Mouse (Mus musculus) lung, embryonic 15.5 days (tissue): ENCODE measurements around the gene Trim7. TPM values are rescaled to one million over a fixed set of nuclear protein-coding genes. Genes with fewer than 3 reads are reported as not detected.
"Not testable (repeated sequence)": the region's sequence is repeated elsewhere in the genome, so short reads cannot be mapped to it uniquely, and the experiment has no call there.

Experiments used
- ATAC-seq: fragments of 200-750 bp; cut with Nextera tagmentation; 2 replicates; pipeline ENCODE4 v1.8.0; 2017; ENCODE audit warnings: moderate number of reproducible peaks, borderline replicate concordance; ENCODE audit not compliant: low FRiP score, low TSS enrichment; ENCODE audit errors: extremely low read depth
- H3K27ac ChIP-seq: fragments of 300-500 bp; sonication (generic); 2 replicates; pipeline ENCODE4 v1.5.1; 2015; ENCODE audit warnings: moderate library complexity, mild to moderate bottlenecking, inconsistent platforms
- H3K27me3 ChIP-seq: fragments of 300-500 bp; sonication (generic); 2 replicates; pipeline ENCODE4 v1.6.1; 2015; ENCODE audit warnings: inconsistent platforms
- H3K36me3 ChIP-seq: fragments of 300-500 bp; sonication (generic); 2 replicates; pipeline ENCODE4 v1.6.1; 2015; ENCODE audit warnings: inconsistent platforms
- H3K4me1 ChIP-seq: fragments of 300-500 bp; sonication (generic); 2 replicates; pipeline ENCODE4 v1.6.1; 2015; ENCODE audit warnings: inconsistent platforms
- H3K4me2 ChIP-seq: fragments of 300-500 bp; sonication (generic); 2 replicates; pipeline ENCODE4 v1.6.1; 2015; ENCODE audit warnings: inconsistent platforms, mild to moderate bottlenecking, moderate library complexity
- H3K4me3 ChIP-seq: fragments of 300-500 bp; sonication (generic); 2 replicates; pipeline ENCODE4 v1.5.1; 2015; ENCODE audit warnings: mild to moderate bottlenecking, inconsistent platforms
- H3K9ac ChIP-seq: fragments of 300-500 bp; sonication (generic); 2 replicates; pipeline ENCODE4 v1.6.1; 2015; ENCODE audit warnings: inconsistent platforms
- H3K9me3 ChIP-seq: fragments of 300-500 bp; sonication (generic); 2 replicates; pipeline ENCODE4 v1.6.1; 2016; ENCODE audit warnings: inconsistent platforms
- WGBS: fragments of 180-500 bp; shearing (Covaris S2); methylation state at CpG from one replicate; pipeline ENCODE4 v1.1.7; 2015; 5-methylcytosine and 5-hydroxymethylcytosine counted together
- polyA plus RNA-seq: library from polyadenylated mRNA; unstranded; fragments of >200 nt; fragmentation: Nextera tagmentation; extraction: Ambion mirVana; gene quantifications from 2 replicates; pipeline ENCODE4 v1.2.1, GENCODE M21; 2015

Gene Trim7
- polyA plus RNA-seq, 1 experiment from 2014 or later, result 1.1 TPM

DNA sequence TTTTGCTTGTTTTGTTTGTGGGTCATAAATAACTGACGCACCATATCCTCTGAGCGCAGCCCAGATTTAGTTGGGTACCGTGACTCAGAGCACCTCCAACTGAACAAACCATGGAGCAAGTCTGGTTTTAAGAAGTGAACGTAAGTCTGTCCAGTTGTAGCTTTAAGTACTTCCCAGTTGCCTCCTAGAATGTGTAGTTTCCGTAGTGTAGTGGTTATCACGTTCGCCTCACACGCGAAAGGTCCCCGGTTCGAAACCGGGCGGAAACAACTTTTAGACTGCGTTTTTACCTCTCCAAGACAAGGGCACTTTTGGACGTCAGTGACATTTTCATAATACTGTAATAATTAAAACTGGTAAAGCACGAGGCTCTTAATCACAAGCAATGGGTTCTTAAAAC, 7.6 kb upstream of the Trim7 start:
- H3K9ac ChIP-seq, result peak overlapping the region; percentile 94

DNA sequence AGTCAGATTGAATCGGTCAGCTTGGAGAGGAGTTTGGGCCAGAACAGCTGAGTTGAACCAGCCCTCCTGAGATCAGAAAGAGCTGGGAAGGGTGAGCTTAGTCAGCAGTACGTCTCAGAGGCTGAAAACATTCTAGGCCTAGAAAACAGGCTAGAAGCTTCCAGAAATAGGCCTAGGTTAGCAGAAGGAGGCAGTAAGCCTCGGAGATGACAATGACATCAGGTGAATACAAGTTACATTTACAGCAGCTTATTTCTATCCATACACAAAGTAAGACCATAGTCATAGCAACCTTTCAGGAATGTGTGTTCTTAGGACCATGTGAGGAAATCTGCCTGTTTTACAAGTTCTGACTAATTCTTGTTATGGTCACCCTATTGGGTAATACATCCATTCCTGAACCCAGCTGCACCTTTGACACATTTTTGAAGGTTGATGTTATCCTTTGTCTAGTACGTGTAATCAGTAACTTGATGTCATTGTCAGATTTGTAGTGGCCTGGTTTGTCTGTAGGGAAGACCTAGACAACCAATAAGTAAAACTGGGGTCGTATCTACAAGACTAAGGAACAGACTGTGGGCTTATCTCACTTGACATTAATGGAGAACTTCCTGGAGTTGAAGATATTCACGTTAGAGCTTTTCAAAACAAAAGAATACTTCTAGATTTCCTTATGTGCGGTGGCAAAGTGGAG, 6.2 kb upstream of the Trim7 start:
- H3K36me3 ChIP-seq, result no peaks in the 10 kb centered on the region
- H3K9me3 ChIP-seq, result no peaks in the 10 kb centered on the region
- H3K27ac ChIP-seq, result no peak overlapping the region
- WGBS, result 66% methylated on average over 7 of the region's 7 CpGs
- H3K27me3 ChIP-seq, result peaks cover 2% of the 10 kb centered on the region; the same call in 1 of the 2 replicates
- no peak overlapping the region for H3K4me2 ChIP-seq
- H3K4me1 ChIP-seq, result peaks cover 32% of the 10 kb centered on the region
- ATAC-seq, result no peak
- no peak overlapping the region for H3K4me3 ChIP-seq
- no peak overlapping the region for H3K9ac ChIP-seq

More for the DNA sequence above, 7.6 kb upstream of the Trim7 start:
- ATAC-seq, result no peak
- Histone ChIP-seq H3K4me1 (peaks cover 26% of the 10 kb centered on the region), H3K9me3 (no peaks in the 10 kb centered on the region), H3K4me3 (peak overlapping the region; percentile 82), H3K27me3 (no peaks in the 10 kb centered on the region), H3K4me2 (peak overlapping the region; percentile 77), H3K36me3 (peaks cover 2% of the 10 kb centered on the region; the same call in 1 of the 2 replicates), H3K27ac (no peak overlapping the region)
- WGBS, result 0% methylated on average over 16 of the region's 16 CpGs

DNA sequence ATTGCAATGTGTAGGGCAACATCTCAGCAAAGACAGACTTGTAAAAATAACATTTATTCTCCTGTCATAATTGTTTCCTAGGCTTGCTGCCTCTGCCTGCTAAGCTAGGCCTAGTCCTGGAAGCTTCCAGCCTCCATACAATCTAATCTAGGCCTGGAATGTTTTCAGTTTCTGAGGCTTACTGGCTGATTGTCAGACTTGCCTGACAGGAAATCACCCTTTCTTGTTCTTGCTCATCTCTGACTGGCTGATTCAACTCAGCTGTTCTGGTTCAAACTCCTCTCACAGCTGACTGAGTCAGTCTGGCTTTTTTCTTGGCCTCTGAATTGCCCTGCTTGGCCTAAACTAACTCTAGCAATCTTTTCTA, 5.6 kb upstream of the Trim7 start:
- H3K4me3 ChIP-seq, result no peak overlapping the region
- H3K27me3 ChIP-seq, result peaks cover 5% of the 10 kb centered on the region; the same call in 1 of the 2 replicates
- no peaks in the 10 kb centered on the region for H3K36me3 ChIP-seq
- H3K9ac ChIP-seq, result no peak overlapping the region
- peaks cover 30% of the 10 kb centered on the region for H3K4me1 ChIP-seq
- no peak overlapping the region for H3K4me2 ChIP-seq
- ATAC-seq, result no peak
- H3K27ac ChIP-seq, result no peak overlapping the region
- no peaks in the 10 kb centered on the region for H3K9me3 ChIP-seq

- H3K9ac ChIP-seq, ATAC-seq: not testable (repeated sequence)
- 80% methylated on average over 14 of the region's 14 CpGs for WGBS
Measured at GRCm38 (mm10) chr11:48821299-48821698, 4.6 kb upstream of the Trim7 start.

DNA sequence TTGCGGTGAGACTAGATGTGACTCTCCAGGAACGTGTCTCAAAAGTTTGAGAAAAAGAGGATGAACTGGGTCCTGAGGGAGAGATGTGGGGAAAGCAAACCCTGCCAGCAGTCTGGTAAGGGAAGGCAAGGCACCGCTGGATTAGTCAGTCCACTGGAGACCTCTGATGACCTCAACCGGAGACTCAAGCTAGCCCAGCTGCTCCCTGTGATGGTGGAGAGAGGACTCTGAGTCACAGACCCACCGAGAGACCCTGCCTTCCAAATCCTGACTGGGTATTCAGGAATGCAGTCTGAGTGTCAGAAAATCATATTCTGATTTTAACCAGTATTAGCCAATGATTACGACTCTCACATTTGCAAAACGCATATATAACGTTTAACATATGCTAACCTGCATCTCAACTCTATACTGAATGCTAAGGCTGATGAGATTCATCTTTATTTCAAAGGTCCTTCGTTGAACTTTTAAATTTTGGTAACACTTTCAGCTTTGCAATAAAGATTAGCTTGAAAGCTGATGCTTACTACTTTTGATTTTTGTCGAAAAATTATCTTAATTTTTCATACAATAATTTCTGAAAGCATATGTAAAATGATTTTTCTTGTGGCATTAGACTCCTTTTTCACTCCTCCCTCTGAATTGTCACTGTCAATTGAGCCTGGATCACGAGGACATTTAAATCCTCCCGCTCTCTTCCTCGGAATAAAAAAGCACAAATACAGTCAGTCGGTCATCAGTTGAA, 3.0 kb upstream of the Trim7 start:
- 31% methylated on average over 14 of the region's 14 CpGs for WGBS
- no peak for ATAC-seq

More at GRCm38 (mm10) chr11:48821299-48821698, 4.6 kb upstream of the Trim7 start:
- not testable (repeated sequence) for H3K4me3 ChIP-seq, H3K36me3 ChIP-seq, H3K27me3 ChIP-seq, H3K9me3 ChIP-seq, H3K4me2 ChIP-seq, H3K27ac ChIP-seq
- H3K4me1 ChIP-seq, result peaks cover 21% of the 10 kb centered on the region

DNA sequence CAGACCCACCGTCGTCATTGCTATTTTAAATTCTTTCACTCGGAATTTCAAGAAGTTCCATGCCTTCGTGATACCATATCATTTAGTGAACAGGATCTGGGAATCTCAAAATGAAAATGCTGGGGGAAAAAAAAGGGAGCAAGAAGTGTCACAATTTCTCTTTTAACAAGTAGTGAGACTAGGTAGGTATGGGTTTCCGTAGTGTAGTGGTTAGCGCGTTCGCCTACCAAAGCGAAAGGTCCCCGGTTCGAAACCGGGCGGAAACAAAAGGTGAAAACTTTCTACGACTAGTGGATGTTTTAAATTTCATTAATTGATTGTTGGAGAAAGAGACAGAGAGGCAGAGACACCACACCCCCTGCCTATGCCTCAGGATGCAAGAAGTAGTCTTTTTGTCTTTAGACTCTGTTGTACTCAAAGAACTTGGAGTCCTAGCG, 2.4 kb upstream of the Trim7 start:
- ATAC-seq, result no peak
- Histone ChIP-seq H3K4me3 (peak overlapping the region; percentile 39), H3K9me3 (no peaks in the 10 kb centered on the region), H3K4me1 (peaks cover 24% of the 10 kb centered on the region), H3K27ac (no peak overlapping the region), H3K36me3 (no peaks in the 10 kb centered on the region), H3K4me2 (peak overlapping the region; percentile 71), H3K9ac (0 out of 2 replicates have a peak overlapping the region, but pooled peaks have one; percentile 34), H3K27me3 (peaks cover 5% of the 10 kb centered on the region; the same call in 1 of the 2 replicates)
- under 1% methylated on average over 15 of the region's 15 CpGs for WGBS

More for the DNA sequence above, 3.0 kb upstream of the Trim7 start:
- Histone ChIP-seq H3K27ac (no peak overlapping the region), H3K27me3 (peaks cover 5% of the 10 kb centered on the region; the same call in 1 of the 2 replicates), H3K9ac (no peak overlapping the region), H3K36me3 (no peaks in the 10 kb centered on the region), H3K4me1 (peaks cover 24% of the 10 kb centered on the region), H3K4me2 (peak overlapping the region; percentile 71), H3K4me3 (peak overlapping the region; percentile 39), H3K9me3 (no peaks in the 10 kb centered on the region)

DNA sequence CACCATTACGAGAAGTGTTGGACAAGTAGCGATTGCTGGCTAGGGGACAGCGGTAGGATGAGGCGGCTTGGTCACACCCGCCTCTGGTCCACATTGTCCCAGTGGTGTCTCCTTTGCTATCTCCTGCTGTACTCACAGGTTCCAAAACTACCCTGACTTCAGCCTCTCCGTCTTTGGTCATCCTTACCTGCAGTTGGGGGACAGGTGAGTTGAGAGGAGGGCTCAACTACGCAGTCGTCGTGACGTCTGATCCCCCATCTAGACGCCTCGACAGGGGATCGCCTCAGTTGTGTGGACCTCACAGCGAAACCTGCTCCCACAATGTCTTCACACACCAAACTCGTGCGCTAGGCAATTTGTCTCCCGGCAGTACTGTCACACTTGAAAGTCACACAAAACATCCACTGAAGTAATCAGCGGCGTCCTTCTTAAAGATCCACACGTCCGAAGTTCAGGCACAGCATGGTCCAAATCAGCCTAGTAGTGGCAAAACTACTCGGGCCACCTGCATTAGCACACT, 1.6 kb upstream of the Trim7 start:
- H3K27ac ChIP-seq, result no peak overlapping the region
- H3K27me3 ChIP-seq, result peaks cover 5% of the 10 kb centered on the region; the same call in 1 of the 2 replicates
- 5% methylated on average over 22 of the region's 22 CpGs for WGBS
- H3K4me3 ChIP-seq, result peak overlapping the region; percentile 39
- H3K4me2 ChIP-seq, result peak overlapping the region; percentile 71
- ATAC-seq, result no peak
- no peaks in the 10 kb centered on the region for H3K36me3 ChIP-seq
- peak overlapping the region; percentile 34; the same call in 1 of the 2 replicates for H3K9ac ChIP-seq
- H3K4me1 ChIP-seq, result peaks cover 20% of the 10 kb centered on the region
- H3K9me3 ChIP-seq, result no peaks in the 10 kb centered on the region

DNA sequence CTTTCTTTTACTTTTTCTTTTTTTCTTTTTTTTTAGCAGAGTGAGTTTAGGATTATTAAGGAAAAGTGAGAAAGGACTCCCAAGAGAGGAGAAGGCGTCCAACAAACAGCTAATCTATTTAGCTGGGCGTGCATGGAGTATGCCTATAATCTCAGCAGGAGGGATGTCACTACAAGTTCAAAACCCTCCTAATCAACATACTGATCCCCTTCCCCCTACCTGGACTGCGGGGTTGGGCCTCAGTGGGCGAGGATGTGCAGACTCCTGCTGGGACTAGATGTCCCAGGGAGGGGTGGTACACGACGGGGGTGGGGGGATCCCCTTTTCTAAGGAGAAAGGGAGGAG, 784 bp downstream of the Trim7 start:
- Histone ChIP-seq H3K4me1 (peaks cover 20% of the 10 kb centered on the region), H3K4me2 (peak overlapping the region; percentile 74), H3K27ac (peak overlapping the region; percentile 70), H3K4me3 (peak overlapping the region; percentile 50), H3K9me3 (no peaks in the 10 kb centered on the region), H3K9ac (peak overlapping the region; percentile 54), H3K27me3 (peaks cover 5% of the 10 kb centered on the region; the same call in 1 of the 2 replicates), H3K36me3 (no peaks in the 10 kb centered on the region)
- peak; percentile 39; the same call in 1 of the 2 replicates for ATAC-seq
- 0% methylated on average over 6 of the region's 6 CpGs for WGBS

- H3K27me3 ChIP-seq, result peaks cover 5% of the 10 kb centered on the region; the same call in 1 of the 2 replicates
- no peak overlapping the region for H3K4me3 ChIP-seq
- peaks cover 20% of the 10 kb centered on the region for H3K4me1 ChIP-seq
- H3K9me3 ChIP-seq, result no peaks in the 10 kb centered on the region
- no peak overlapping the region for H3K27ac ChIP-seq
- no peak overlapping the region for H3K9ac ChIP-seq
- ATAC-seq, result no peak
- 70% methylated on average over 6 of the region's 6 CpGs for WGBS
- no peak overlapping the region for H3K4me2 ChIP-seq
- H3K36me3 ChIP-seq, result no peaks in the 10 kb centered on the region
Measured at GRCm38 (mm10) chr11:48827926-48828325, 2.0 kb downstream of the Trim7 start.

DNA sequence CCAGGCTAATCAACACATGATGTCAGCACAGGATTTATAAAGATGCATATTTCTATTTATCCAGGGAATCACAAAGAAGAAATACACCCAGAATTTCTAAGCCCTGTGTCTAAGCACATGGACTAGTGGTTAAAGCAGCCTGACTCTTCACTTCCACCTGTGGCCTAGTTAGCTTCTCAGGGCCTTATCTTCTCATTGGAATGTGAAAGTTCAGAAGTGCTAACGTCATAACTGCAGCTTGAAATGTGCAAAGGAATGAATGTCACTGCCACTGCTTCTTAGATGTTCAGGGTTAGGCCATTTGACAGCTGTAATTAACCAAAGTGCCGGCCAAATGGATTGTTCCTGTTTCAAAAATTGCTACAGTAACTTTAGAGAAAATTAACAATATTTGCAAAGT, 4.3 kb downstream of the Trim7 start:
- 38% methylated on average over 2 of the region's 2 CpGs for WGBS
- H3K4me1 ChIP-seq, result peaks cover 10% of the 10 kb centered on the region
- no peaks in the 10 kb centered on the region for H3K27me3 ChIP-seq
- H3K9ac ChIP-seq, result no peak overlapping the region
- no peaks in the 10 kb centered on the region for H3K36me3 ChIP-seq
- H3K4me2 ChIP-seq, result no peak overlapping the region
- no peak overlapping the region for H3K4me3 ChIP-seq
- no peak overlapping the region for H3K27ac ChIP-seq
- H3K9me3 ChIP-seq, result no peaks in the 10 kb centered on the region
- ATAC-seq, result no peak

DNA sequence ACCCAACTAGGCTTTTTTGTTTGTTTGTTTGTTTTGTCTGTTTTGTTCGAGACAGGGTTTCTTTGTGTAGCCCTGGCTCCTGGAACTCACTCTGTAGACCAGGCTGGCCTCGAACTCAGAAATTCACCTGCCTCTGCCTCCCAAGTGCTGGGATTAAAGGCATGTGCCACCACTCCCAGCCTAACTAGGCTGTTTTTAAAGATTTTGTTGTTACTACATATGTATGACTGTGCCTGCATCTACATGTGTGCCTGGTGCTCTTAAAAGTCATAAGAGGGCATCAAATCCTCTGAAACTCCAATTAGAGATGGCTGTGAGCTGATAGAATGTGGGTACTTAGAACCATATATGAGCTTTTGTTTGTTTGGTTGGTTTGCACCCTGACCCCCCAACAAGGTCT, 5.3 kb downstream of the Trim7 start:
- no peaks in the 10 kb centered on the region for H3K36me3 ChIP-seq
- H3K27me3 ChIP-seq, result no peaks in the 10 kb centered on the region
- no peak for ATAC-seq
- 53% methylated on average over 2 of the region's 2 CpGs for WGBS
- H3K4me1 ChIP-seq, result peaks cover 10% of the 10 kb centered on the region
- H3K4me3 ChIP-seq, result no peak overlapping the region
- no peak overlapping the region for H3K4me2 ChIP-seq
- H3K9me3 ChIP-seq, result no peaks in the 10 kb centered on the region
- no peak overlapping the region for H3K9ac ChIP-seq
- H3K27ac ChIP-seq, result no peak overlapping the region
